Mouse (Mus musculus): ENCODE results near the gene Ctsh.
A peak's percentile ranks its signal among the peaks of the same experiment; 100 is the strongest.

The Ctsh gene

GRCm38 (mm10) chr9:90109386-90109785 is 55.4 kb downstream of the Ctsh start:
- DNase-seq (ENCODE audit: low read depth, low spot score): no peak

GRCm38 (mm10) chr9:90113151-90113550 is 59.2 kb downstream of the Ctsh start:
- no peak for DNase-seq (ENCODE audit: low read depth, low spot score)

- DNase-seq (ENCODE audit: low read depth, low spot score): peak; percentile 92
These were observed 60.0 kb downstream of the Ctsh start for GRCm38 (mm10) chr9:90113651-90114566.

- DNase-seq (ENCODE audit: low read depth, low spot score): peak; percentile 96
These were observed 60.8 kb downstream of the Ctsh start, which contains the start of gene Morf4l1 for GRCm38 (mm10) chr9:90114567-90115307. Morf4l1 (minus strand) TSS chr9:90114774.

GRCm38 (mm10) chr9:90115308-90115700 is 61.4 kb downstream of the Ctsh start:
- DNase-seq (ENCODE audit: low read depth, low spot score): no peak

- DNase-seq (ENCODE audit: low read depth, low spot score): no peak
These were observed 63.3 kb downstream of the Ctsh start for GRCm38 (mm10) chr9:90117234-90117633.

GRCm38 (mm10) chr9:90122246-90122740 is 68.3 kb downstream of the Ctsh start:
- DNase-seq (ENCODE audit: low read depth, low spot score): no peak

- DNase-seq (ENCODE audit: low read depth, low spot score): no peak
These were observed 70.4 kb downstream of the Ctsh start for GRCm38 (mm10) chr9:90124156-90124872.

GRCm38 (mm10) chr9:90124873-90125245 is 70.9 kb downstream of the Ctsh start:
- no peak for DNase-seq (ENCODE audit: low read depth, low spot score)
